Mouse (Mus musculus): ENCODE data around the gene Trak1. TPM values are rescaled to one million over a fixed set of nuclear protein-coding genes. Genes with fewer than 3 reads are reported as not detected.

Gene Trak1
- polyA plus RNA-seq, 1 experiment: 103 TPM

DNA sequence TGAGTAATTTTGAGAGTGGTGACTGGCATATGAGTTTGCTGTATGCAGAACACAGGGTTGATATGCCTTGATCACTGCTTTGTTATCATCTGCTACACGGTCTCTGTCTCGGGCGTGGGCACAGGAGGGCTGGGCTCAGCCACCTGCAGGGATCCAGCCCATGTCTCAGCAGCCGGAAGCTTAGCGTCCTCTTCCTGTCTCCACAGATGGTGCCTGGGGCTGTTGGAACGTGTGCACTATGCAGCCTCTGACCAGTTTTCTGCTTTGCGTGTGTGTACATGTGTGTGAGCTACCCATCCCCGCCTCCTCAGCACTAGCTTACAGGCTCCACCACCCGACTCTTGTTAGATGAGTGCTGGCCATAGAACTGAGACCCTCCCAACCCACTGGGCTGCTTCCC is 63.7 kb downstream of the Trak1 start:
- H3K27me3 ChIP-seq (ENCODE audit: control insufficient read depth, insufficient read depth, low read length): no peaks in the 10 kb centered on the region
- no peak overlapping the region for H3K4me3 ChIP-seq (replicated peaks; ENCODE audit: insufficient read depth, low read depth, low read length)
- WGBS: 7% methylated on average over 9 of the region's 9 CpGs
- DNase-seq: peak; percentile 58 to 65
- peaks cover 64% of the 10 kb centered on the region for H3K4me1 ChIP-seq (ENCODE audit: control insufficient read depth, insufficient read depth, low read length)
- 0 out of 2 replicates have a peak, but pooled peaks have one; percentile 11 for TF ChIP-seq POLR2A (IDR thresholded peaks at IDR 0.05; ENCODE audit: borderline replicate concordance, insufficient read depth, low read length)
- no peak for TF ChIP-seq CTCF (IDR thresholded peaks at IDR 0.05; ENCODE audit: borderline replicate concordance, insufficient read depth, low read depth, low read length)
- peak overlapping the region; percentile 89 for H3K27ac ChIP-seq (ENCODE audit: insufficient read depth, low read length)

DNA sequence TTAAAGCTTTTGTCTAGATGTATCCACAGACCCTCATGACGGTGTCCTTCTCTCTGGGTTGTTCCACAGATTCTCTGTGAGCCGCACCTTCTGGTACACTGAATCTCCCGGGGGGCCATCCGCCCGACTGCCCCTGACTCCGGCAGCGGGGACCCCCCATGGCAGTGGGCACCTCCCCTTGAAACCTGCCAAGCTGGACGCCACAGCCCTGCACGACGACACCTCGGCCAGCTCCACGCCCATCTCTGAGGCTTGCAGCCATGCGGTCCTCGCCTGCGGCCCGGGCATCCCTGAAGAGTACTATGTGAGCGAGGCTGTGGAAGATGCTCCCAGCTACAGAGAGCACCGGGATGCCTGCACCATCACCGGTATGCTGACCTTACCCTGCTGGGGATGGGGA is 66.6 kb downstream of the Trak1 start:
- Histone ChIP-seq H3K4me1 (ENCODE audit: control insufficient read depth, insufficient read depth, low read length) (peaks cover 61% of the 10 kb centered on the region), H3K4me3 (replicated peaks; ENCODE audit: insufficient read depth, low read depth, low read length) (no peak overlapping the region), H3K27me3 (ENCODE audit: control insufficient read depth, insufficient read depth, low read length) (no peaks in the 10 kb centered on the region), H3K27ac (ENCODE audit: insufficient read depth, low read length) (no peak overlapping the region)
- peak in 1 of 2 experiments; percentile 35 for DNase-seq
- TF ChIP-seq CTCF (IDR thresholded peaks at IDR 0.05; ENCODE audit: borderline replicate concordance, insufficient read depth, low read depth, low read length): no peak
- no peak for TF ChIP-seq POLR2A (IDR thresholded peaks at IDR 0.05; ENCODE audit: borderline replicate concordance, insufficient read depth, low read length)
- WGBS: 48% methylated on average over 19 of the region's 19 CpGs

DNA sequence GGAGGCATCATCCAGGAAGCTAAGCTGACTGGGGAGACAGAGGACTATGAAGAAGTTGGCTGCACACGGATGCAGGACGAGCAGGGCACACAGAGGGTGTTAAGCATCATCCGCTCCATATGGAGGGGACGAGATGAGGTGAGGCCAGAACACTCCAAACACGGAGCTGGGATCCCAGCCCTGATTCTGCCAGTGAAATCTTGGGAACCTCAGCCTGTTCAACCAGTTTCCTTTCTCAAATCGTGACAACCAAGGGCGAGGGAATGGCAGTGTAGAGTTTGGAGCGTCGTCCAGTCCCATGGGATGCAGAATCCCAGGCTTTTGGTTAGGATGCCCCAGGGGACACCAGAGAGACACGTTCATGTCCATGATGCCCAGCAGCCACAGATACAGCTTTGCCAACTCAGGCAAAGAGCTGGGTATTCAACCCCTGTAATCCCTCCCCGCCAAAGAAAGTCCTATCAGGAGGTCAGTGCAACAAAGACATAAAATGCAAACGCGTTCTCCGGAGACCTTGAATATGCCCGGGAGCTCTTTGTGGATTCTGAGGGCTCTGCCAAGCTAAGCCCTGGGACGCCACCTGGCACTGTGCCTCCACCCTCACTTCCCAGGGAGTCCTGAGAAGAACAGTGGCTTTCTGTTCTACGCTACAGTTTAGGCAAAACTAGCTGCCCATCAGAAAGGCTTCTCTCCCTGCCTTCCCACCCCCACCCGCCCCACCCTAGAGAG is 69.0 kb downstream of the Trak1 start:
- Histone ChIP-seq H3K4me1 (ENCODE audit: control insufficient read depth, insufficient read depth, low read length) (peaks cover 60% of the 10 kb centered on the region), H3K27me3 (ENCODE audit: control insufficient read depth, insufficient read depth, low read length) (no peaks in the 10 kb centered on the region), H3K4me3 (replicated peaks; ENCODE audit: insufficient read depth, low read depth, low read length) (no peak overlapping the region), H3K27ac (ENCODE audit: insufficient read depth, low read length) (peak overlapping the region; percentile 8)
- TF ChIP-seq POLR2A (IDR thresholded peaks at IDR 0.05; ENCODE audit: borderline replicate concordance, insufficient read depth, low read length) (no peak), CTCF (IDR thresholded peaks at IDR 0.05; ENCODE audit: borderline replicate concordance, insufficient read depth, low read depth, low read length) (no peak)
- DNase-seq: peak; percentile 75 to 78
- WGBS: 20% methylated on average over 18 of the region's 18 CpGs

DNA sequence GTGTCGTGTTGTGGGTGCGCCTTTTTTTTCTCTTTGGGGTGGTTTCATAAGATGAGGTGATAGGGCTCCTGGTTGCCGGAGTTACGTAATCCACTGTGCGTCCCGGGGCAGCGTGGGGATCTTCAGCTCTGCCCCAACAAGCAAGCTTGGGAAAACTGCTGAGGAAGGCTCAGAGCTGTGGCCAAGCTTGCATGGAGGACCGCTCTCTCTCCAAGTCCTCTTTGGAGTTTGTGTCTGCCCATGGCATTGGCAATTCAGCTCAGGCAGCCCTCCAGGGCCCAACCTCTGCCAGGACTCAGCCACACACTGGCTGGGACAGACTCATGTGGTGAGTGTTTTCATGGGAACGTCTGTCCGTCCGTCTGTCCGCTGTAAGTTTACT is 69.6 kb downstream of the Trak1 start:
- H3K4me1 ChIP-seq (ENCODE audit: control insufficient read depth, insufficient read depth, low read length): peaks cover 63% of the 10 kb centered on the region
- peak; percentile 60 to 64 for DNase-seq
- H3K4me3 ChIP-seq (replicated peaks; ENCODE audit: insufficient read depth, low read depth, low read length): peak overlapping the region; percentile 2
- peak overlapping the region; percentile 21 for H3K27ac ChIP-seq (ENCODE audit: insufficient read depth, low read length)
- no peak for TF ChIP-seq POLR2A (IDR thresholded peaks at IDR 0.05; ENCODE audit: borderline replicate concordance, insufficient read depth, low read length)
- TF ChIP-seq CTCF (IDR thresholded peaks at IDR 0.05; ENCODE audit: borderline replicate concordance, insufficient read depth, low read depth, low read length): no peak
- no peaks in the 10 kb centered on the region for H3K27me3 ChIP-seq (ENCODE audit: control insufficient read depth, insufficient read depth, low read length)
- 24% methylated on average over 12 of the region's 12 CpGs for whole genome bisulfite sequencing

DNA sequence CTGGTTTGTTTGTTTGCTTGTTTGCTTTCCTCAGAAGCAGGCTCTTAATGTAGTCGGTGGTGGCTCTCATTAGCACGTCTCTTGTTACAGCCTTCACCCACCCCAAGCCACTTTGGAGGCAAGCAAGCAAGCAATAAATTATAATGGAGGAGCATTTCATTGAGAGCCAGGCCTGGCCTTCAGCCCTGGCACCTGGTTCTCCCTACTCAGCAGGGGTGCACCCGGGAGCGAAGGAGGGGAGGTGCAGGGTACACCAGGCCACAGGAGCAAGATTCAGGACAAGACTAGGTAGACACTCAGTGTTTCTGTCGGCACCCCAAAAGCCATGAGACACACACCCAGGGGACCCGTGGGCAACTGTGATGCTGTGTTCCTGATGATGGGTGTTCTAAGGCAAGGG is 72.3 kb downstream of the Trak1 start:
- 22% methylated on average over 6 of the region's 6 CpGs for WGBS
- Histone ChIP-seq H3K27me3 (ENCODE audit: control insufficient read depth, insufficient read depth, low read length) (no peaks in the 10 kb centered on the region), H3K4me3 (replicated peaks; ENCODE audit: insufficient read depth, low read depth, low read length) (no peak overlapping the region), H3K27ac (ENCODE audit: insufficient read depth, low read length) (no peak overlapping the region), H3K4me1 (ENCODE audit: control insufficient read depth, insufficient read depth, low read length) (peaks cover 73% of the 10 kb centered on the region)
- peak; percentile 65 to 71 for DNase-seq
- no peak for TF ChIP-seq CTCF (IDR thresholded peaks at IDR 0.05; ENCODE audit: borderline replicate concordance, insufficient read depth, low read depth, low read length)
- no peak for TF ChIP-seq POLR2A (IDR thresholded peaks at IDR 0.05; ENCODE audit: borderline replicate concordance, insufficient read depth, low read length)

DNA sequence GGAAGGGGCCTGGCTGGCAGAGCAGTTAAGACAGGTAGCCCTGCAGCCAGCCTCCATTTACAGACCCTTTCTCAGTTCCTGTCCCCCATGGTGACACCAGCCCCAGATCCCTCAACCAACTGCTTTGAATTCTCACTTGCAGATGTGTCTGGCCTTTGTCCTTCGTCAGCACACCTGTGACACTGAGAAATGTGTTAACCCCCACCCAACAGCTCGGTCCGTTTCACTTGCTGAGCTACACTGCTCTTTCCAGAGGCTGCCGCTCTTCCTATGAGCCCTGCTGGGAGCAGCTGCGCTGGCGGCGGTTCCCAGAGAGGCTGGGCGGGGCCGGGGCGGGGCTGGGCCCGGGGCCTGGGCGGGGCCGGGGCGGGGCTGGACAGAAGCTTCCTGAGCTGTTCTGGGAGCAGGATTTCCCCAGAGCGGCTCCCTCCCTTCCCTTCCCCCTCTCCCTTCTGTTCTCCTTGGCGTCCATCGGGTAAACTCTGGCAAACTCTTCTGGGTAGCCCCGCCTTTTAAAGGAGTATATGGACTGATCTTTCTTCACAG is 74.1 kb downstream of the Trak1 start:
- 2% methylated on average over 18 of the region's 18 CpGs for WGBS
- Histone ChIP-seq H3K4me3 (replicated peaks; ENCODE audit: insufficient read depth, low read depth, low read length) (peak overlapping the region; percentile 62), H3K4me1 (ENCODE audit: control insufficient read depth, insufficient read depth, low read length) (peaks cover 65% of the 10 kb centered on the region), H3K27ac (ENCODE audit: insufficient read depth, low read length) (peak overlapping the region; percentile 93), H3K27me3 (ENCODE audit: control insufficient read depth, insufficient read depth, low read length) (no peaks in the 10 kb centered on the region)
- peak; percentile 74 to 89 for DNase-seq
- TF ChIP-seq CTCF (IDR thresholded peaks at IDR 0.05; ENCODE audit: borderline replicate concordance, insufficient read depth, low read depth, low read length) (no peak), POLR2A (IDR thresholded peaks at IDR 0.05; ENCODE audit: borderline replicate concordance, insufficient read depth, low read length) (0 out of 2 replicates have a peak, but pooled peaks have one; percentile 6)

DNA sequence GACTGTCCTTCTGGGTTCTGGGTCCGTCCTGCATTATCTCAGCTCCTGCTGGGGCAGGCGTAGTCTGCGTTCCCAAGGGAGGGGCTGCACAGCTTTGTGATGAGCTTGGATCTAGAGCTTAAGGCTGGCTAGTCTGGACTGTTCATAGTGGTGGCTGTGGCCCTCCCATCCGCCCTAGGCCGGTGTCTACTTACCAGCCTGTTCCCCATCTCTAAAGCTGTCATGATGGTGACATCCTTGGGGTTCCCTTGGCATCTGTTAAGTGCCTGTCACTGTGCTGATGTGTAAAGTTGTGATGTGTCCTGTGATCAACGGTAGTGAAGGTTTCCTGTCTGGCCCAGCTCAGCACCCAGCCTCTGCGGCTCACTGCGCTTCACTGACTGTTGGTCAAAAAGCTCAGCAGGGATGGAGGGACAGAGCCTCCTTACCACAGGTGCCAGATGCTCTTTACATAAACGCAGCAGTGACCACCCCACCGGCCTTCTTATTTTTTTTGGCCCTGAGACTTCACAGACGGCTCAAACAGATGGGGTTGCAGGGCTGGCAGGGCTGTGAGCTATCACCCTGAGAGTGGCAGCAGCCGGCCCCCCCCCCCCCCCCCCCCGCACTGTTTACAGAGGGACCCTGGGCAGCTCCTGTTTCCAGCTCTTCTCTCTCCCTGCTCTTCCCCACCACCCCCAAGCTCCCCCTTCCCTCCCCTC is 74.8 kb downstream of the Trak1 start:
- peak overlapping the region; percentile 62 for H3K4me3 ChIP-seq (replicated peaks; ENCODE audit: insufficient read depth, low read depth, low read length)
- WGBS: 1% methylated on average over 12 of the region's 13 CpGs
- H3K27me3 ChIP-seq (ENCODE audit: control insufficient read depth, insufficient read depth, low read length): no peaks in the 10 kb centered on the region
- peak overlapping the region; percentile 83 for H3K27ac ChIP-seq (ENCODE audit: insufficient read depth, low read length)
- no peak for TF ChIP-seq CTCF (IDR thresholded peaks at IDR 0.05; ENCODE audit: borderline replicate concordance, insufficient read depth, low read depth, low read length)
- no peak for TF ChIP-seq POLR2A (IDR thresholded peaks at IDR 0.05; ENCODE audit: borderline replicate concordance, insufficient read depth, low read length)
- peak; percentile 58 to 65 for DNase-seq
- peaks cover 58% of the 10 kb centered on the region for H3K4me1 ChIP-seq (ENCODE audit: control insufficient read depth, insufficient read depth, low read length)

Data from cerebellum, adult 2 months (tissue).